Mouse (Mus musculus): ENCODE data around the gene Castor1. TPM values are rescaled to one million over a fixed set of nuclear protein-coding genes. Genes with fewer than 3 reads are reported as not detected.

Castor1 gene
- total RNA-seq, 2 experiments from 2014 or later: 5.3 to 5.8 TPM

DNA sequence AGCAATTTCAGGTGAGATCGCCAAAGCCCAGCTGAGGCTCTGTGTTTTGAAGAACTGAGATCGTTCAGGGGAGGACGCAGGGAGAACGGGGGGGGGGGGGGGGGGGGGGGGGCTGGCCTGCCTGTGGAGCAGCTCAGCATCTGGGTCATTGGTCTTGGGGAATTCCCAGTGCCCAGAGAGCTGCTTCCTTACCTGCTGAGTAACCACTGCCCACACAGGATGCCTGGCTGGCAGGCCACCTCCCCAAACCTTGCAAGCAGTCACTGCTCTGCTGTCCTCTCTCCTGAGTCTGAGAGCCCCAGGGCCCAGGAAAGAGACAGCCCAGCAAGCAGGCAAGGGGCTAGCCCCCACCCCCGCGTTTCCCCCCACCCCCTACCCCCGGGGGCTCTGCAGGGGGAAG is 44.8 kb downstream of the Castor1 start:
- Histone ChIP-seq H3K4me3 (no peak overlapping the region), H3K27ac (no peak overlapping the region)
- TF ChIP-seq CTCF (conservative IDR thresholded peaks at IDR 0.05): no peak
- DNase-seq (ENCODE audit: low spot score in 2 of 2): no peak

DNA sequence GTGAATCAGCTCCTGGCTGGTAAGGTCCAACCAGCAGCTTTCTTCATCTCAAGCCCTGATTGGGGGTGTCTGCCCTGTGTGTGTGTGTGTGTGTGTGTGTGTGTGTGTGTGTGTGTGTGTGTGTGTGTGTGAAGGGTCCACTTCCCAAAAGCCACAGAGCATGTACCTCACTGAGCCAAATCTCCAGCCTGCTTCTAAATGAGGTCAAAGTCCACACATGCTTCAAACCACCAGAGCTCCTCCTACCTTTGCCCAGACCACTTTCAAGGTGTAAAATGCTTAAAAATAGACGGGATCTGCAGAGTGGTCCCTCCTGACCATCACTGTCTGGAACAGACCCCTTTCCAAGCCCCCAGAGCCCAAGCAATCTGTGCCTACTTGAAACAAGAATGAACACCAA is 45.3 kb downstream of the Castor1 start:
- no peak for TF ChIP-seq CTCF (conservative IDR thresholded peaks at IDR 0.05)
- no peak overlapping the region for H3K27ac ChIP-seq
- no peak for DNase-seq (ENCODE audit: low spot score in 2 of 2)
- no peak overlapping the region for H3K4me3 ChIP-seq

DNA sequence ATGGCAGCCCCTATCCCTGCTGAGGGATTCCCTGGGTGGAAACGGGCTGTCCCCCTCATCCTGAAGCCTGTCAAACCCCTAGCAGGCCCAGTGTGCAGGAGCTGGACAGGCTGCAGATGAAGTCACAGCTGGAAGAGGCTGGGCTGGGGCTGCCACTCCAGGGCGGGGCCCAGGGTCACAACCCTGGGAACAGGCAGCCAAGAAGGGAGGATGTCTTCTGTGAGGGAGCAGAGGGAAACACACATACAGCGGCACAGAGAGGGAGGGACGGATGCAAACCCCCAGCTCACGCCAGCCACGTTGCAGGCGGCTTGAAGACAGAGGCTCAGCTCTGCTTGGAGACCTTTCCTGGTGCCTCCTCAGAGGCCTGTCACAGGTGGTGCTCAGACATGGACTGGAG is 46.0 kb downstream of the Castor1 start:
- no peak overlapping the region for H3K4me3 ChIP-seq
- no peak overlapping the region for H3K27ac ChIP-seq
- DNase-seq (ENCODE audit: low spot score in 2 of 2): no peak
- TF ChIP-seq CTCF (conservative IDR thresholded peaks at IDR 0.05): no peak

DNA sequence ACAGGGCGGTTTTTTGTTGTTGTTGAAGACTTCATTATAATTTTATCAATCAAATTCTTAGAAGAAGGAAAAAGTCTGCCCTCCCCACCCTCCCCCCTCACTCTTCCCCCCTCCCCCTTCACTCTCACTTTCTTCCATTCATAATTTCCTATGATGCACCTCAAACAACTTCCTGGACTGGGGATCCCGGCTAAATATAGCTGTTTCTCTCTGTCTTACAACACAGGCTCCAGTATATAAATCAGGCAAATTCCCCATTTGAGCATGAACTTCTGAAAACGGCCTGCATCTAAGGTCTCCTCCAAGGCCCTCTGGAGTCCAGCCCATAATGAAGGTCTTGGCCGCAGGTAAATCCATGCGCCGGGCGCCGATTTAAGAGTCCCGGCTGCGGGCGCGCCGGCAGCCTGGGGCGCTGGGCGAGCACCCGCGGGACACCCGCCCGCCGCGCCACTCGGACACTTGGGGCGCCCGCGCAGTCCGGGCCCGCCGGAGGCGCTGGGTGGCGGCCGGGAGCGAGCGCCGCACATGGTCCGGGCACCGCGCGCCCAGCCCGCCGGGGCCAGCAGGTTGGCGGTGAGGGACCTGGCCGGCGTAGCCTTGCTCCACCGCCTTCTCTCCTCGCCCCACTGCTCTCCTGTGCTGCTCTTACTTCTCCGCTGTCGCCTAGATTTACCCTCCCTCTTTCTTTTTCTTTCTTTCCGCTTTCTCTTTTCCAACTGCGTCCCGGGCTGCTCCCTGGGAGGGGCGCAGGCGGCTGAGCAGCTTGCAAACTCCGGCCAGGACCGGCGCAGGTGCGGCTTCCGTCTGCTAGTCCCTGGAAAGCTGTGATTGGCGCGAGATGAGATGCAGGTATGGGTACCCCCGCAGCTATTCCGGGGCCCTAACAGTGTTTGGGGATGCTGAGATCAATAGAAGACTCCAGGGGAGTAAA is 48.5 kb downstream of the Castor1 start:
- no peak for TF ChIP-seq CTCF (conservative IDR thresholded peaks at IDR 0.05)
- H3K4me3 ChIP-seq: peak overlapping the region; percentile 55
- peak in 1 of 2 experiments; percentile 29 for DNase-seq (ENCODE audit: low spot score in 2 of 2)
- peak overlapping the region; percentile 51; the same call in 1 of the 2 replicates for H3K27ac ChIP-seq

DNA sequence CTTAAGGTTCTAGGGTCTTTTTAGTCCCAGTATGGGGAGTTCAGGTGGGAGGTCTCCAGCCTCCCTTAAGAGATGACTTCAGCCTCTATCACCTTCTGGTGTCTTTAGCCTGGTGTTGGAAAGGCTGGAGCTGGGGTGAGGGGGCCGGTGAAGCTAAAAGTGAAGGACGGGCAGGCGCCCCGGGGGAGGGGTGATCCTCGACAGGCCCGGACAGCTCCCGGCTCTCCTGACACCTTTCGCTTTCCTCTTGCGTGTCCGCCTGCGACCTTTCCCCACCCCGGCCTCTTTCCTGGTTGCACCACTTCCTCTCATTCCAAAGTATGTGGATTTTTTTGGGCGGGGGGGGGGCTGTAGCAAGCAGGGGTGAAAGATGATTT is 49.2 kb downstream of the Castor1 start:
- no peak for TF ChIP-seq CTCF (conservative IDR thresholded peaks at IDR 0.05)
- Histone ChIP-seq H3K27ac (peak overlapping the region; percentile 51; the same call in 1 of the 2 replicates), H3K4me3 (peak overlapping the region; percentile 55)
- DNase-seq (ENCODE audit: low spot score in 2 of 2): no peak

DNA sequence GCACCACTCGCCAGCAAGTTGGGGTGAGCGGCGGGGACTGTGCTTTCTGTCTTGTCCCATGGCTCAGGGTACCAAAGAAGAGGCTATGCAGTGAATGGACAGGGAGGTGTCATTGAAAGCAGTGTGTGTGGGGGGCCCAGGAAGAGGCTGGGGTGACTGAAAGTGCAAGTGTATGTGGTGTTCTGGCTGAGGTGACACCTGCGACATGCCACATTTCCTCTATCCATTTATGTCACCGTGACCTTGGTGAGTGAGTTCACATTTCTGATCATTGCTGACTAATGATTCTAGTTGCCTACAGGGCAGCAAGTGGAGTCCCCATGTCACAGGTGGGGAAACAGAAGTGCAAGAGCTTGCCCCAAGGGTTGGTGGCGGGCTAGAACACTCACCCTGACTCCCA is 50.5 kb downstream of the Castor1 start:
- no peak for TF ChIP-seq CTCF (conservative IDR thresholded peaks at IDR 0.05)
- no peak for DNase-seq (ENCODE audit: low spot score in 2 of 2)
- Histone ChIP-seq H3K27ac (no peak overlapping the region), H3K4me3 (no peak overlapping the region)

DNA sequence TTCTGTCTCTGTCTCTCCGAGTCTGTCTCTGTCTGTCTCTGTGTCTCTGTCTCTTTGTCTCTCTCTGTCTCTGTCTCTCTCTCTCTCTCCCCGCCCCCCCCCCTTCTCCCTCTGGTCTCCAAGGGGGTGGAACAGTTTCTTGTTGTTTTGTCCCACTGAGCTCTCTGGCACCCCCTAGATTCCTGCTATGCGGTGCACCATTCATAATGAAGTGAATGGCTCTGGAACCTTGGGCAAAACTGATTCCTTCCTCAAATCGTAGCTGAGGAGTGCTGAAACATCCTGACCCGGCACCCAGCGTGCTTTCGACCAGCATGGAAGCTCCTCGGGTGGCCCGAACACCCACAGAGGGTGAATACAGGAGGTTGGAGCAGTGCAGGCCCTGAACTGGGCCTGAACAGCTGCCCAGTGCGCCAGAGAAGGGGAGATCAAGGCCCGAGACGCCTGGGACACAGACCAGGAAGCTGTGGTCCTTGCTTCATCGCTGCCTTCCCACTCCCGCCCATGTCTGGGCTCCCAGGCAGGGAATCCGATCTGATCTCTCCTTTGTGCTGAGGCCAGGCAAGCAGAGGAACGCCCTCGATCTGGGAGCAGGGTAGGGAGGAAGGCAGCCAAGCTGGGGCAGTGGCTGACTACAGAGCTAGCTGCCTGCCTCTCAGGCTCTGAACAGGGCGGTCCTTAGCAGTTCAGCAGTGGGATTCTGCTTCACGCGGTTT is 52.9 kb downstream of the Castor1 start:
- peak in 1 of 2 experiments; percentile 11 for DNase-seq (ENCODE audit: low spot score in 2 of 2)
- Histone ChIP-seq H3K4me3 (no peak overlapping the region), H3K27ac (peak overlapping the region; percentile 74)
- TF ChIP-seq CTCF (conservative IDR thresholded peaks at IDR 0.05): peak; percentile 66

DNA sequence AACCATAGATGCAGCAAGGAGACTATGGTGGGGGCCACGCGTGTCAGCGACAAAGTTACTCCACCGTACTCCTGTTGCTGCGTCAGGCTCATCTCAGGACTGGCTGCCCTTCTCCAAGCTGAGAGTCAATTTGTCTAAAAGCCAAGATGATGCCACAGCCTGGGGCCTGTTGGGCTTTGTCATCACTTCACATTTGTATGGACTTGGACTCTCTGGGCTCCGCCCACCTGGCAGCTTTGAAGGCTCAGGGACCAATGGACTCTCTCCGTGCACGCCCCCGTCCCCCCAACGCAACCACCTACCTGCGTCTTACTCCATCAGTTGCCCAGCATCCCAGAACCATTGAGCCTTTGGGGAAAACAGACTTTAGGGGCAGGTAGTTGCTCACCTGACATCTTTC is 53.5 kb downstream of the Castor1 start:
- no peak for DNase-seq (ENCODE audit: low spot score in 2 of 2)
- H3K27ac ChIP-seq: peak overlapping the region; percentile 74; the same call in 1 of the 2 replicates
- H3K4me3 ChIP-seq: no peak overlapping the region
- TF ChIP-seq CTCF (conservative IDR thresholded peaks at IDR 0.05): no peak

Other genes starting within 250 kb of the Castor1 start
- gene 4930556J24Rik, start 241.4 kb upstream of the Castor1 start, total RNA-seq (2021): not detected
- gene Gal3st1, start 234.6 kb upstream of the Castor1 start, total RNA-seq (2021): 1 to 10 TPM; 8.5 to 9.8 TPM
- gene Sec14l4, start 186.8 kb upstream of the Castor1 start, total RNA-seq (2021): under 1 TPM; 0.17 to 0.64 TPM
- gene Sec14l3, start 153.4 kb upstream of the Castor1 start, total RNA-seq (2021): 1 to 10 TPM; 1.3 to 2.6 TPM
- gene Mtfp1, start 122.8 kb upstream of the Castor1 start, total RNA-seq (2021): 100 to 1,000 TPM; 115 to 119 TPM
- gene Sec14l2, start 94.8 kb upstream of the Castor1 start, total RNA-seq (2021): 10 to 100 TPM; 62.8 to 67.6 TPM
- gene Rnf215, start 83.0 kb upstream of the Castor1 start, total RNA-seq (2021): 10 to 100 TPM; 33.8 to 35.6 TPM
- gene Ccdc157, start 57.9 kb upstream of the Castor1 start, total RNA-seq (2021): 10 to 100 TPM; 12.2 to 12.8 TPM
- 10 to 100 TPM; 72.3 to 74.1 TPM for gene Sf3a1, start 57.9 kb upstream of the Castor1 start, total RNA-seq (2021)
- gene Tbc1d10a, start 31.4 kb upstream of the Castor1 start, total RNA-seq (2021): 10 to 100 TPM; 27.3 to 29.4 TPM
- under 1 TPM; 0.15 to 0.20 TPM for gene Osm, start 18.2 kb downstream of the Castor1 start, total RNA-seq (2021)
- 1 to 10 TPM in 1 of 2 experiments, under 1 TPM in 1; 0.92 to 1.7 TPM for gene Lif, start 39.3 kb downstream of the Castor1 start, total RNA-seq (2021)
- gene Hormad2, start 222.9 kb downstream of the Castor1 start, total RNA-seq (2021): not detected